Mouse (Mus musculus): ENCODE measurements around the gene Caskin1. TPM values are rescaled to one million over a fixed set of nuclear protein-coding genes. Genes with fewer than 3 reads are reported as not detected.
"Not testable (repeated sequence)": the region's sequence is repeated elsewhere in the genome, so short reads cannot be mapped to it uniquely, and the experiment has no call there.

Caskin1 gene
- polyA plus RNA-seq, 1 experiment = 0.52 TPM

- no peaks in the 10 kb centered on the region for H3K27me3 ChIP-seq (replicated peaks; ENCODE audit: control insufficient read depth, insufficient read depth, low read length)
- TF ChIP-seq POLR2A (IDR thresholded peaks at IDR 0.05; ENCODE audit: low read depth, low read length) = no peak
- no peak for TF ChIP-seq CTCF (conservative IDR thresholded peaks at IDR 0.05; ENCODE audit: insufficient read depth, insufficient read length, low read depth, low read length)
- no peak for DNase-seq
- WGBS = 98% methylated on average over 6 of the region's 6 CpGs
- no peak overlapping the region for H3K27ac ChIP-seq (ENCODE audit: insufficient read depth, low read depth, low read length)
- H3K36me3 ChIP-seq (ENCODE audit: control insufficient read depth, insufficient read depth, low read length) = peaks cover 2% of the 10 kb centered on the region; the same call in 1 of the 2 replicates
- H3K4me3 ChIP-seq (ENCODE audit: insufficient read depth, low read depth, low read length) = no peak overlapping the region
- H3K4me1 ChIP-seq (ENCODE audit: control insufficient read depth, insufficient read depth, low read length) = peaks cover 11% of the 10 kb centered on the region; the same call in 1 of the 2 replicates
These were observed 38.9 kb upstream of the Caskin1 start for GRCm38 (mm10) chr17:24449507-24449906.

DNA sequence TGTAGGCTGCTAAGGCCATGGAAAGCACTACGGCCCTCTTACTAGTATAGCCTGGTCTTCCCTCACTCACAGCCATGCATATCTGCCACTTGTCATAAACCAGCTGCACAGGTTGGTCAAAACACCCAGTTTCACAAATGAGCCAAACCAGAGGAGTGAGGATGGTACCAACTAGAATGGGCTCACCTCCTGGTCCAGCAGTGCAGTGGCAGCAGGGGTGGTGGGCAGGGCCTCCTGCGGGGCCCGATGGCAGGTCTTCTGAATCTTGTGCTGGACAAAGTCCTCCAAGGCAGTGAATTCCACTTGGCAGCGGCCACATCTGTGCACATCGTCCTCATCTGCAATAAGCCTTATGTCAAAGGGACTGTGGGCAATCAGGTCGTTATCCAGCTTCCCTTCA, 37.2 kb upstream of the Caskin1 start:
- Histone ChIP-seq H3K4me1 (ENCODE audit: control insufficient read depth, insufficient read depth, low read length) (peaks cover 11% of the 10 kb centered on the region; the same call in 1 of the 2 replicates), H3K4me3 (ENCODE audit: insufficient read depth, low read depth, low read length) (no peak overlapping the region), H3K27me3 (replicated peaks; ENCODE audit: control insufficient read depth, insufficient read depth, low read length) (no peaks in the 10 kb centered on the region), H3K27ac (ENCODE audit: insufficient read depth, low read depth, low read length) (no peak overlapping the region), H3K36me3 (ENCODE audit: control insufficient read depth, insufficient read depth, low read length) (peaks cover 2% of the 10 kb centered on the region; the same call in 1 of the 2 replicates)
- no peak for TF ChIP-seq CTCF (conservative IDR thresholded peaks at IDR 0.05; ENCODE audit: insufficient read depth, insufficient read length, low read depth, low read length)
- no peak for TF ChIP-seq POLR2A (IDR thresholded peaks at IDR 0.05; ENCODE audit: low read depth, low read length)
- WGBS = 76% methylated on average over 6 of the region's 6 CpGs
- no peak for DNase-seq

DNA sequence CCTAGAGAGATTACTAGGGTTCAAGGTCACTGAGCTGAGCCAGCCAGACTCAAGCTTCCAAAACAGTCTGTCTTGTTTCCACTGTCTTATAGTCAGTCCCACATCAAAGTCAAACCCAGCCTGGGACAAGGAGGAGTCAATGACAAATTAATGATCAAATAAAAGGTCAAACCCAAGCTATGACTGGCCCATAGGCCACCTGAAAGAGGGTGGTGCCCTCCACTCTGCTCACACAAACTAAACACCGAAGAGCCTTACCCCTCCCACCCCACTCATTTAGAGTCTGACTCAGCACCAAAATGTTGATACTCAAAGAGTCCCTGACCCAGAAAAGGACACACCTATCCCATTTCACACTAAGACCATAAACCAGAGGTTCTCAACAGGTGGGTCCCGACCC, 35.0 kb upstream of the Caskin1 start:
- WGBS = 31% methylated on average over 2 of the region's 2 CpGs
- peak; percentile 67 for DNase-seq
- peaks cover 11% of the 10 kb centered on the region; the same call in 1 of the 2 replicates for H3K4me1 ChIP-seq (ENCODE audit: control insufficient read depth, insufficient read depth, low read length)
- H3K36me3 ChIP-seq (ENCODE audit: control insufficient read depth, insufficient read depth, low read length) = peaks cover 2% of the 10 kb centered on the region; the same call in 1 of the 2 replicates
- H3K4me3 ChIP-seq (ENCODE audit: insufficient read depth, low read depth, low read length) = no peak overlapping the region
- TF ChIP-seq POLR2A (IDR thresholded peaks at IDR 0.05; ENCODE audit: low read depth, low read length) = no peak
- no peak for TF ChIP-seq CTCF (conservative IDR thresholded peaks at IDR 0.05; ENCODE audit: insufficient read depth, insufficient read length, low read depth, low read length)
- H3K27ac ChIP-seq (ENCODE audit: insufficient read depth, low read depth, low read length) = no peak overlapping the region
- no peaks in the 10 kb centered on the region for H3K27me3 ChIP-seq (replicated peaks; ENCODE audit: control insufficient read depth, insufficient read depth, low read length)

- peaks cover 2% of the 10 kb centered on the region; the same call in 1 of the 2 replicates for H3K36me3 ChIP-seq (ENCODE audit: control insufficient read depth, insufficient read depth, low read length)
- peaks cover 11% of the 10 kb centered on the region; the same call in 1 of the 2 replicates for H3K4me1 ChIP-seq (ENCODE audit: control insufficient read depth, insufficient read depth, low read length)
- TF ChIP-seq CTCF (conservative IDR thresholded peaks at IDR 0.05; ENCODE audit: insufficient read depth, insufficient read length, low read depth, low read length) (no peak), POLR2A (IDR thresholded peaks at IDR 0.05; ENCODE audit: low read depth, low read length) (no peak)
- H3K4me3 ChIP-seq (ENCODE audit: insufficient read depth, low read depth, low read length) = peak overlapping the region; percentile 89
- H3K27ac ChIP-seq (ENCODE audit: insufficient read depth, low read depth, low read length) = peak overlapping the region; percentile 95
- no peaks in the 10 kb centered on the region for H3K27me3 ChIP-seq (replicated peaks; ENCODE audit: control insufficient read depth, insufficient read depth, low read length)
- 2% methylated on average over 14 of the region's 14 CpGs for WGBS
- no peak for DNase-seq
These were observed 34.1 kb upstream of the Caskin1 start for GRCm38 (mm10) chr17:24454218-24454755.

- no peaks in the 10 kb centered on the region for H3K27me3 ChIP-seq (replicated peaks; ENCODE audit: control insufficient read depth, insufficient read depth, low read length)
- DNase-seq = peak; percentile 100
- WGBS = under 1% methylated on average over 67 of the region's 67 CpGs
- no peak for TF ChIP-seq CTCF (conservative IDR thresholded peaks at IDR 0.05; ENCODE audit: insufficient read depth, insufficient read length, low read depth, low read length)
- TF ChIP-seq POLR2A (IDR thresholded peaks at IDR 0.05; ENCODE audit: low read depth, low read length) = peak; percentile 92
- H3K4me3 ChIP-seq (ENCODE audit: insufficient read depth, low read depth, low read length) = peak overlapping the region; percentile 89
- H3K27ac ChIP-seq (ENCODE audit: insufficient read depth, low read depth, low read length) = peak overlapping the region; percentile 95
- peaks cover 11% of the 10 kb centered on the region; the same call in 1 of the 2 replicates for H3K4me1 ChIP-seq (ENCODE audit: control insufficient read depth, insufficient read depth, low read length)
- no peaks in the 10 kb centered on the region; the same call in 1 of the 2 replicates for H3K36me3 ChIP-seq (ENCODE audit: control insufficient read depth, insufficient read depth, low read length)
These were observed 33.5 kb upstream of the Caskin1 start for GRCm38 (mm10) chr17:24454756-24455522.

DNA sequence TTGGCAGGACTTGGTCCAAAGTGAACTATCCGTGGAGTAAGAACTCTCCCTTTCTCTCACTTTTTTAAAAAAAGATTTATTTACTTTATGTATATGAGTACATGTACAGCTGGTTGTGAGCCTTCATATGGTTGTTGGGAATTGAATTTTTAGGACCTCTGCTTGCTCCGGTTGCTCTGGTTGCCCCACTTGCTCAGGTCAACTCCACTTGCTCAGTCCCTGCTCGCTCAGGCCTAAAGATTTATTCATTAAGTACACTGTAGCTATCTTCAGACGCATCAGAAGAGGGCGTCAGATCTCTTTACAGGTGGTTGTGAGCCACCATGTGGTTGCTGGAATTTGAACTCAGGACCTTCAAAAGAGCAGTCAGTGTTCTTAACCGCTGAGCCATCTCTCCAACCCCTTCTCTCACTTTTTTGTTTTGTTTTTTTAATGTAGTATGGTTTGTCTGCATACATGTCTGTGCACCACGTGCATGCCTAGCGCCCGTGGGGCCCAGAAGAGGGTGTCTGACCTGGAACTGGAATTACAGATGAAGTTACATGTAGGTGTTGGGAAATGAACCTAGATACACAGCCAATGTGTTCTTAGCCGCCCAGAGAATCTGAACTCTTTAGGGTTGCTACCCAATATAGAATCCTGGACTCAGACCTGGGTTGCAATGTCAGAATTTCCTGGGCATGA, 32.7 kb upstream of the Caskin1 start:
- not testable (repeated sequence) for H3K27me3 ChIP-seq (replicated peaks; ENCODE audit: control insufficient read depth, insufficient read depth, low read length); H3K4me3 ChIP-seq (ENCODE audit: insufficient read depth, low read depth, low read length); H3K36me3 ChIP-seq (ENCODE audit: control insufficient read depth, insufficient read depth, low read length); DNase-seq
- Histone ChIP-seq H3K27ac (ENCODE audit: insufficient read depth, low read depth, low read length) (peak overlapping the region; percentile 30; the same call in 1 of the 2 replicates), H3K4me1 (ENCODE audit: control insufficient read depth, insufficient read depth, low read length) (peaks cover 11% of the 10 kb centered on the region; the same call in 1 of the 2 replicates)
- WGBS = 38% methylated on average over 10 of the region's 10 CpGs

DNA sequence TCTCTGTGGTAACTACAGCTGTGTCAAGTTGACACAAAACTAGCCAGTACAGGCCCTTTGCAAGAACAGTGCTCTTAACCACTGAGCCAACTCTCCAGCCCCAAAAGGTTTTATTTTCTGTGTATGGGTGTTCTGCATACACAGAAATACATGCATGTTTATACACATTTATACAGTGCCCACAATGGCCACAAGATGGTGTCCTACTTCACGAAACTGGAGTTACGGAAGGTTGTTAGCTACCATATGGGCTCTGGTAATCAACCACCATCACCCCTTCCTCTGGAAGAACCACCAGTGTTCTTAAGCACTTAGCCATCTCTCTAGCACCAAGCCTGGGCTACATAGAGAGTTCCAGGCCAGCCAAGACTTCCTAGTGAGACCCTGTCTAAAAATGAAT, 26.8 kb upstream of the Caskin1 start:
- peak; percentile 51 for DNase-seq
- peaks cover 2% of the 10 kb centered on the region; the same call in 1 of the 2 replicates for H3K4me1 ChIP-seq (ENCODE audit: control insufficient read depth, insufficient read depth, low read length)
- 64% methylated on average over 2 of the region's 2 CpGs for WGBS
- TF ChIP-seq POLR2A (IDR thresholded peaks at IDR 0.05; ENCODE audit: low read depth, low read length) (no peak), CTCF (conservative IDR thresholded peaks at IDR 0.05; ENCODE audit: insufficient read depth, insufficient read length, low read depth, low read length) (peak; percentile 40)
- no peaks in the 10 kb centered on the region for H3K36me3 ChIP-seq (ENCODE audit: control insufficient read depth, insufficient read depth, low read length)
- no peak overlapping the region for H3K4me3 ChIP-seq (ENCODE audit: insufficient read depth, low read depth, low read length)
- no peak overlapping the region for H3K27ac ChIP-seq (ENCODE audit: insufficient read depth, low read depth, low read length)
- H3K27me3 ChIP-seq (replicated peaks; ENCODE audit: control insufficient read depth, insufficient read depth, low read length) = no peaks in the 10 kb centered on the region

Measured in kidney, adult 2 months (tissue).